Mouse (Mus musculus): Measurements from ENCODE around the gene Sumo3. TPM values are rescaled to one million over a fixed set of nuclear protein-coding genes. Genes with fewer than 3 reads are reported as not detected.

The Sumo3 gene
- total RNA-seq, 2 experiments from 2014 or later = 142 to 156 TPM

GRCm38 (mm10) chr10:77613409-77613808 lies 7.5 kb downstream of the Sumo3 start:
- DNase-seq (ENCODE audit: extremely low spot score in 1 of 2, low spot score in 2 of 2) = no peak
- no peak for TF ChIP-seq CTCF (IDR thresholded peaks at IDR 0.05)
- peak overlapping the region; percentile 67 for H3K27ac ChIP-seq
- no peak overlapping the region for H3K4me3 ChIP-seq
- intact Hi-C loops (cut with DNase I) = no loop called here

DNA sequence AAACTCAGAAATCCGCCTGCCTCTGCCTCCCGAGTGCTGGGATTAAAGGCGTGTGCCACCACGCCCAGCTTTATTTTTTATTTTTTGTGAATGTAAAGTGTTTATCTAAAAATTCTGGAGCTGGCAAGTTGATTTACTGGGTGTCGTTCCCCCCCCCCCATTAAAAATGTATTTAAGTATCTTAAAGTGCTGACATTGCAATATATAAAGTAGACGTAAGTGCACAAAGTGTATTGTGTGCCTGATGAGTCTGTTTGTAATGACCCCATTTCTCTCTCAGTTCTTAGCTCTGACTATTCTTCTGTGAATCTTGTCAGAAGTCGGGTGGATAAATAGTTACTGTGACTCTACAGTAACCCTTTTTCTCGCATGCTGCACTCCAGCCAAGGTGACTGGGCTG lies 9.8 kb downstream of the Sumo3 start:
- no peak for DNase-seq (ENCODE audit: extremely low spot score in 1 of 2, low spot score in 2 of 2)
- no peak for TF ChIP-seq CTCF (IDR thresholded peaks at IDR 0.05)
- intact Hi-C loops (cut with DNase I) = no loop called here
- Histone ChIP-seq H3K27ac (no peak overlapping the region), H3K4me3 (no peak overlapping the region)

GRCm38 (mm10) chr10:77616166-77616565 lies 10.3 kb downstream of the Sumo3 start:
- DNase-seq (ENCODE audit: extremely low spot score in 1 of 2, low spot score in 2 of 2) = no peak
- intact Hi-C loops (cut with DNase I) = no loop called here
- Histone ChIP-seq H3K27ac (no peak overlapping the region), H3K4me3 (no peak overlapping the region)
- no peak; the same call in none of the 2 replicates for TF ChIP-seq CTCF (IDR thresholded peaks at IDR 0.05)

GRCm38 (mm10) chr10:77616926-77617325 lies 11.0 kb downstream of the Sumo3 start:
- intact Hi-C loops (cut with DNase I) = no loop called here
- TF ChIP-seq CTCF (IDR thresholded peaks at IDR 0.05) = no peak
- H3K4me3 ChIP-seq = no peak overlapping the region
- H3K27ac ChIP-seq = no peak overlapping the region
- no peak for DNase-seq (ENCODE audit: extremely low spot score in 1 of 2, low spot score in 2 of 2)

- intact Hi-C loops (cut with DNase I) = loop anchor here (5.0 to 10.0 kb wide), 4 partner anchors 39 to 383 kb away; partner anchors contain the start of genes 1810043G02Rik, Fam207a, Pttg1ip and Trpm2
- no peak for TF ChIP-seq CTCF (IDR thresholded peaks at IDR 0.05)
- DNase-seq (ENCODE audit: extremely low spot score in 1 of 2, low spot score in 2 of 2) = no peak
- Histone ChIP-seq H3K27ac (peak overlapping the region; percentile 98), H3K4me3 (peak overlapping the region; percentile 69)
Observed at GRCm38 (mm10) chr10:77621546-77621945, 15.6 kb downstream of the Sumo3 start.

DNA sequence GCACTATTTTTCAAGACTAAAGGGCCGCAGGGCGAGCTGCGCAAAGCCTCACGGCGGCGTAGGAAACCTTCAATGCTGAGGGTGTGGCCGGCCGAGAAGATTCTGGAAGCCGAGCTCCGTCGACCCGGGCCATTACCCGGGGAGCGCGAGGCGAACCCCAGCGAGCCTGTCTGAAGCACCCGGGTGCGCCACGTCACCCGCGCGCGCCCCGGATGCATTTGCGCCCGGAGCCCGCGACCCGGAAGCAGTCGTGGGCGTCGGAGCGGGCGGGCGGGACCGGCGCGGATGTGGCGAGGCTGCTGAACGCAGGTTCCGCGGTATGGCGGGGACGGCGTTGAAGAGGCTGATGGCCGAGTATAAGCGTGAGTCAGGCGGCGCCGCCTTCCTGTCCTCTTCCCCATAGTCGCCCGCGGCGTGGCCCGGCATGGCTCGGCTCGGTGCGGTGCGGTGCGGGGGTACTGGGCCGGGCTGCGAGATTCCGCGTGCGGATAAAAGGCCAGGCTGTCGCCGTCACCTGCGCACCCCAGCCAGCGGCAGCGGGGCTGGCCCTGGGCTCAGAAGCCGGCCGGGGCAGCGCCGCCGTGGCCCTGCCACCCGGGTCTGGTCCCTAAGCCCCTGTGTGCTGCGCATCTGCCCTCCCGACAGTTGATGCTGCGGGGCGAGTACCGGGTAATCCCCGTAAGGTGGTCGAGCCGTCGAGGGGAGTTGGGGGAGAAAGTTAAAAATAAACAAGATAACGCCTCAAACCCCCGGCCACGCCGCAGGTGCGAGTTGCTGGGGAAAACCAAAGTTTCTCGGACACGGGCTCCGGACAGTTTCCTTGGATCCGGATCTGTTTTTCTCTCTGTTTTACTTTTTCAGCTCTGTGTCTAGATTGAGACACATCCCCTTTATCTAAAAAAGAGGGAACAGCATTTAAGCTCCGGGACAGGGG lies 16.4 kb downstream of the Sumo3 start, which contains the start of gene Ube2g2:
TSS of gene Ube2g2 (plus strand) at position 221 of the 934 bp plus-strand sequence.
- intact Hi-C loops (cut with DNase I) = loop anchor here (5.0 to 10.0 kb wide), 4 partner anchors 40 to 382 kb away; partner anchors contain the start of genes 1810043G02Rik, Fam207a, Pttg1ip and Trpm2

DNA sequence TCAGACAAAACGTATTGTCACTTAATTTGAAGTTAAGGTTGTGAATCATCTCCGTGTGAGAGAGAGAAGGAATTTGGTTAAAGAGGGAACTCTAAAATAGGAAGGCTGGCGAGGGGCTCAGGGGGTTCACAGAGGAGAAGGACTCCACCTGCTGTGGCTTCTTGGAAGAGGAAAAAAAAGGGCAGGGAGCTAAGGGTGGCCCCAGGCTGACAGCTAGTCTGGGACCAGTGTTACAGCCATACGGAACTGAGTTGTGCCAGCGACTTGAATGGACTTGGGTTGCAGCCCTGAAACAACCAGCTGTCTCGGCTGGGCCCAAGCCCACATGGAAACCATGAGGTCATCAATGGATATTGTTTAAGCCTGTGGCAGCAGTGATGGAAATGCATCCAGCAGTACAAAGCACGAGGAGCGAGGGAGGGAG lies 17.2 kb downstream of the Sumo3 start:
- peak overlapping the region; percentile 98 for H3K27ac ChIP-seq
- intact Hi-C loops (cut with DNase I) = loop anchor here (5.0 to 10.0 kb wide), 4 partner anchors 41 to 382 kb away; partner anchors contain the start of genes 1810043G02Rik, Fam207a, Pttg1ip and Trpm2
- DNase-seq (ENCODE audit: extremely low spot score in 1 of 2, low spot score in 2 of 2) = peak in 1 of 2 experiments; percentile 41

More for the DNA sequence above, 16.4 kb downstream of the Sumo3 start, which contains the start of gene Ube2g2:
- H3K4me3 ChIP-seq = peak within 1 kb of the TSS; percentile 69
- no peak for TF ChIP-seq CTCF (IDR thresholded peaks at IDR 0.05)
- H3K27ac ChIP-seq = peak within 1 kb of the TSS; percentile 98
- peak; percentile 92 to 97 for DNase-seq (ENCODE audit: extremely low spot score in 1 of 2, low spot score in 2 of 2)

DNA sequence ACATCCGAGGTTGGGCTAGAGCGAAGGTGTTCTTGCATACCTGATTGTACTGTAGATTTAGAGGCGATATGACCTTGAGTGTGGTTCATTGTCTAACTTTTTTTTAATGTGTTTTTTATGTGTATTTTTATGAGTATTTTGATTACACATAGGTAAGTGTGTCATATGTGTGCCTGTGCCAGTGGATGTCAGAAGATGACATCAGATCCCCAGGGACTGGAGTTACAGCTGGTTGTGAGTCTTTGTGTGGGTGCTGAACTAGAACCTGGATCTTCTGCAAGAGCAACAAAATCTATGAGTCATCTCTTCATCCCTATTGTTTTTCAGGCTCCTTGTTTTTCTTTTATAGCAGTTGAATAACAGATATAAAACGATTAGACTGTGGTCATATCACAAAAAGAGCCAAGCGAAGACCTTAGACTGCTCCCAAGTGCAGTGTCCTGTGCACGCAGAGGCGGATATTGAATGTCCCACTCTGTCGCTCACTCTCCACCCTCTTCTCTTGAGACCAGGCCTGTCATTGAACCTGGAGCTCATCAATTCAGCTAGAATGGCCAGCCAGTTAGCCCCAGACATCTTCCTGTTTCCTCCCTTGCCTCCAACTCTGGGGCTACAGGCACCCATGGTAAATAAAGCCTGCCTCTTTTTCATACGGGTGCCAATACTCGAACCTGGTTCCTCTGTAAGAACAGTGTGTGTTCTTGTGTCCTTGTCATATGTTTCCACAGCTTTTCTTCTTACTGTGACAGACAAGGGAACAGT lies 17.9 kb downstream of the Sumo3 start:
- intact Hi-C loops (cut with DNase I) = loop anchor here (5.0 to 10.0 kb wide), 4 partner anchors 42 to 381 kb away; partner anchors contain the start of genes 1810043G02Rik, Fam207a, Pttg1ip and Trpm2
- Histone ChIP-seq H3K4me3 (no peak overlapping the region), H3K27ac (peak overlapping the region; percentile 60)

More for the DNA sequence above, 17.2 kb downstream of the Sumo3 start:
- peak overlapping the region; percentile 69 for H3K4me3 ChIP-seq
- TF ChIP-seq CTCF (IDR thresholded peaks at IDR 0.05) = no peak; the same call in 1 of the 2 replicates

DNA sequence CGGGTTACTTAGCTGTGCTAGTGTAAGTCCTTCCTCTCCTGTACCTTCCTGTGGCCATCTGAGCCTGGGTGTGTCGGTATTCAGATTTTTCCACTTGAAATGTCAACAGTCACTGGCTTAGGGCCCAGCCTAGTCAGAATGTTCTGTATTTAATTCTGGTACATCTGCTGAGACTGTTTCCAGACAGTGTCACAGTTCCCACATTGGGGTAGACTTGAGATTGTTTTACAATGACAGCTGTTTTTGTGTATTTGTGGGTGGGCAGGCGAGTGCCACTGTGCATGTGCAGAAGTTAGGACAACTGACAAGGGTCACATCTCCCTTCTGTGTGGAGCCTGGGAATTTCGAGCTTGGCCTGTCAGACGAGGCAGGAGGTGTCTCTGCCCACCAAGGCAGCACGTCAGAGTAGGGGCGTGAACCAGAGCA lies 18.7 kb downstream of the Sumo3 start:
- intact Hi-C loops (cut with DNase I) = loop anchor here (5.0 to 10.0 kb wide), 4 partner anchors 42 to 380 kb away; partner anchors contain the start of genes 1810043G02Rik, Fam207a, Pttg1ip and Trpm2
- no peak for TF ChIP-seq CTCF (IDR thresholded peaks at IDR 0.05)
- DNase-seq (ENCODE audit: extremely low spot score in 1 of 2, low spot score in 2 of 2) = peak in 1 of 2 experiments; percentile 31
- no peak overlapping the region for H3K4me3 ChIP-seq
- peak overlapping the region; percentile 60 for H3K27ac ChIP-seq

More for the DNA sequence above, 17.9 kb downstream of the Sumo3 start:
- no peak for DNase-seq (ENCODE audit: extremely low spot score in 1 of 2, low spot score in 2 of 2)
- TF ChIP-seq CTCF (IDR thresholded peaks at IDR 0.05) = no peak

DNA sequence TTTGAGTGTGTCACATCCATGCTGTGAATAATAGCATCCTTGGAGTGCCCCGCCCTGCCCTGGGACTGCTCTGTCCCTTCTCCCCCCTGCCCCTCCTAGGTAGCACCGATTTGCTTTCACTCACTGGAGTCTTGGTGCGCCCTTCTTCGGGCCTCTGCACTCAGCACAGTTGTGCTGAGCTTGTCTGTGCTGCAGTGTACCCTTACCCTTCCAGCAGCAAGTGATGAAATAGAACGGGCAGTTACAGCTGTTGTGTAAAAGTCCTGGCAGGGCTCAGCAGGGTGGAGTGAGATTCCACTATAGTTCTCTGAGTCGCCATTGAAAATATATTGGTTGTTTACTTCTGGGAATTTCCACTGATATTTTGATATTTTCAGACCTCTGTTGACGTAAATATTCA lies 20.1 kb downstream of the Sumo3 start:
- H3K27ac ChIP-seq = no peak overlapping the region
- intact Hi-C loops (cut with DNase I) = loop anchor here (2.0 to 10.0 kb wide), 4 partner anchors 253 to 379 kb away; partner anchors contain the start of genes 1810043G02Rik and Trpm2
- DNase-seq (ENCODE audit: extremely low spot score in 1 of 2, low spot score in 2 of 2) = no peak
- no peak for TF ChIP-seq CTCF (IDR thresholded peaks at IDR 0.05)
- H3K4me3 ChIP-seq = no peak overlapping the region

DNA sequence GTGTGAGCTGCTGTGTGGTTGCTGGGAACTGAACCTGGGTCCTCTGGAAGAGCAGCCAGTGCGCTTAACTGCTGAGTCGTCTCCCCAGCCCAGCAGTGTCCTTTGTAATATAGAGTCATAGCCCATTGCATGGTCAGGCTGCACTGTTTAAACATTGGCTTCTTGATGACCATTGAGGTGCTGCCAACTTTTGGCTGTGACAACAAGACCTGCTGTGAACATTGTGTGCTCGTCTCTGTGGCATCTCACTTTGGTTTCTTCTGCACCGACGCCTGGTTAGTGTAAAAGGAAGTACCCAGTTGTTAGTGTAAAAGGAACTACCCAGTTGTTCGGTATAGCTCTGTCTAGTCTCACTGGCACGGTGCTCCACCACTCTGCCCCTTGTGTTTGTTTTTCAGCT lies 20.7 kb downstream of the Sumo3 start:
- Histone ChIP-seq H3K27ac (no peak overlapping the region), H3K4me3 (no peak overlapping the region)
- no peak for TF ChIP-seq CTCF (IDR thresholded peaks at IDR 0.05)
- intact Hi-C loops (cut with DNase I) = loop anchor here (2.0 to 10.0 kb wide), 4 partner anchors 252 to 378 kb away; partner anchors contain the start of genes 1810043G02Rik and Trpm2
- no peak for DNase-seq (ENCODE audit: extremely low spot score in 1 of 2, low spot score in 2 of 2)

All from left cerebral cortex, adult 2 months (tissue).